Mouse (Mus musculus): ENCODE measurements around the gene Chic1.

Chic1 gene

DNA sequence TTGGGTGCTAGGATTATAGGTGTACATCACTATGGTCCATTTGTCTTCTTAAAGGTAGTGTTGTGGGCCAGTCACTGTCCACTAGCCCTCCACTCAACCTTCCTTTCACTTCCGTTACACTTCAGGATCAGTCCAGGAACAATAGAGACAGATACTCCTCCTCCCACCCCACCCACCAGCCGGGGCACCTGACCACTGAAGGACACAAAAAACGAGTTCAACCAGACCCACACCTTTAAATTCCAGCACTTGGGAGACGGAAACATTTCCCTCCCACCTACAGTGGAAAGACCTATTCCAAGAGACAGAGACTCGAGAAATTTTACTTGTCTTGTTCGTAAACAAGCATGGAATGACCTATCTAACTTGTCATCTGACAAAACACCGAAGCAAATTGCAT is 76.0 kb downstream of the Chic1 start:
- no peak for DNase-seq (ENCODE audit: low spot score)

DNA sequence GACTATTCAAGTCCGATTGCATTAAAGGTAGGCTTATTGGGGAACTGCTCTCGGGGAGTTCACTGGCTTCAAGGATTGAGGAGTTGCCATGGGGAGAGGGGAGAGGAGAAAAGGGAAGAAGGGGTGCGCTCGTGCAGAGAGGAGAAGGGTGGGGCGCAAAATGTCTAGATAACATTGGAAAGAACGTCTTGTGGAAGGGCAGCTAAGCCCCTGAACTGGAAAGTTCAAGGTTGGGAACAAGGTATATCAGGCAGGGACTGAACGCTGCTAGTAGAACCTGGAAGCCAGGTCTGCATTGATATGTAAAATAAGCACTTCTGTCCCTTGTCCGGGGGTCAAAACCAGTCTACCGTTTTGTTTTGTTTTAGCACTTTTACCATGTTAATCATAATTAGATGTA is 81.7 kb downstream of the Chic1 start:
- DNase-seq (ENCODE audit: low spot score): no peak

DNA sequence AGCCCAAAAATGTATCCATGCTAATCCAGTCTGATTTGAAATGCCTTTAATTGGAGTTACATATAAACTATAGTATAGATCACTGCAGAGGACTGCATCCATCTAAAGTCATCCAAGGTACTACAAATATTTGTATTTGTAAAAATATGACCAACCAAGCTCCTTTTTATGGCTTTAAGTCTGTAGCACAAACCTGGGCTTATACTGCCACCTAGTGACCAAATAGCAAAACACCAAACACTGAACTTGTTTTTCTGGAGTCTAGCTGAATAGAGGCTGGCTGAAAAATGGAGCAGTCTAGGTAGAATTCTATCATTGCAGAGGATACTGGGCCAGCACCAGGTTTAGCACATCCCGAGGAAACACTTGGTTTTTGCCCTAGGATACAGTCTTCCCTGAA is 84.5 kb downstream of the Chic1 start:
- DNase-seq (ENCODE audit: low spot score): peak; percentile 22

DNA sequence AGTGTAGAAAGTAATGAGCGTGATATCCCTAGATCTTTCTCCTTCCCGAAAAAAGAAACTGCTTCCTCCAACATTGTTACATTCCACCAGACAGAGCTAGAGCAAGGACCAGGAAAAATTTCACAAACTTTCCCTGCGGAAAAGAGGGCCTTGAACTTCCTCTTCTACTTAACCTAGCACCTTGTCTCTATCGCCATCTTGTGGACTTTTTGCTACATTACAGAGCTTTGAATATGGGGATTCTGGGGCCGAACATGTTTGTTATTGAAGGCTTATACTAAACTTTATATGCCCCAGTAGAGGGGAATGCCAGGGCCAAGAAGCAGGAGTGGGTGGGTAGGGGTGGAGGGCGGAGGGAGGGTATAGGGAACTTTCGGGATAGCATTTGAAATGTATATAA is 87.5 kb downstream of the Chic1 start:
- DNase-seq (ENCODE audit: low spot score): peak; percentile 17
